Mouse (Mus musculus): ENCODE measurements at regions not wholly inside any gene's neighbourhood (a gene's known extent, or its start where the extent isn't known, plus 50 kb on each side); places are given as distances from the start of the nearest gene placed in this dataset.
"Not testable (repeated sequence)": the region's sequence is repeated elsewhere in the genome, so short reads cannot be mapped to it uniquely, and the experiment has no call there.

- no peak for DNase-seq (ENCODE audit: low spot score in 2 of 2)
Observed at GRCm38 (mm10) chr13:52298362-52298761, 232.7 kb downstream of the Diras2 start.

DNA sequence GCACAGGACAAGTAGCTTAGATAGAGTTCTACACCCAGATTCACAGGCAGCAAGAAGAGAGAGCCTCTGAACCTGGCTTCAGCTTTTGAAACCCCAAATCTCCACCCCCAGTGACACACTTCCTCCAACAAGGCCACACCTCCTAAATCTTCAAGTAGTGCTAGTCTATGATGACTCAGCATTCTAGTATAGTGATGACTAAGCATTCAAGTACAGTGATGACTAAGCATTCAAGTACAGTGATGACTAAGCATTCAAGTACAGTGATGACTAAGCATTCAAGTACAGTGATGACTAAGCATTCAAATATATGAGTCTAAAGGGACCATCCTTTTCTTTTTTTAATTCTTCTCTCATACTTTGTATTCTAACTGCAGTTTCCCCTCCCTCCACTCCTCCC is 225.8 kb downstream of the Diras2 start:
- DNase-seq (ENCODE audit: low spot score in 2 of 2), result not testable (repeated sequence)

DNA sequence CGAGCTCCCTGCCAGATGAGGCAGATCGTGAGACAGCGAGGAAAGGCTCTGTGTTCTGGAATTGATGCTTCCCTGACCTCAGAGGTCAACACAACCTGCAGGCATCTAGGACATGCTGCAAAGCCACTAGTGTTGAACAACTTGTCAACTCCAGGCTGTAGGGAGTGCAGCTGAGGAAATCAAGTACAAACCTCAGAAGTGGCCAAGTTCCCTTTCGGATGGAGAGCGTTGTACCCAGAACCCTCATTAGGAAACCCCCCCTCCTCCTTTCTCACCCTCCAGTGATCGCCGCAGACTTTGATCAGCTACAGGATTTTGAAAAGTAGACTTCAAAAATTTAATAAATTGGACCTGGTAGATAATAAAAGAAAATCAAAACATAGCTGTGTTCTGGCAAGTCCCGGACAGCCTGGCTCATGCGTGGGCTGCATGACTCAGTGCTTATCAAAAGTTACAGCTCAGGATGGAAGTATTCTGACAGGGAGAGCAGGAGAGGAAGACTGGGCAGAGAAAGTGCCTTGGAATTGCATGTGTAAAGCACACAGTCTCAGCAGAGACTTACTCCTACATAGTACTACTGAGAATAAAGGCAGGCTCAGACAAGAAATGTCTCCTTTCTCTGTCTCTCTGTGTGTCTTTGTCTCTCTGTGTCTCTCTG is 224.2 kb downstream of the Diras2 start:
- DNase-seq (ENCODE audit: low spot score in 2 of 2), result peak; percentile 49 to 72

DNA sequence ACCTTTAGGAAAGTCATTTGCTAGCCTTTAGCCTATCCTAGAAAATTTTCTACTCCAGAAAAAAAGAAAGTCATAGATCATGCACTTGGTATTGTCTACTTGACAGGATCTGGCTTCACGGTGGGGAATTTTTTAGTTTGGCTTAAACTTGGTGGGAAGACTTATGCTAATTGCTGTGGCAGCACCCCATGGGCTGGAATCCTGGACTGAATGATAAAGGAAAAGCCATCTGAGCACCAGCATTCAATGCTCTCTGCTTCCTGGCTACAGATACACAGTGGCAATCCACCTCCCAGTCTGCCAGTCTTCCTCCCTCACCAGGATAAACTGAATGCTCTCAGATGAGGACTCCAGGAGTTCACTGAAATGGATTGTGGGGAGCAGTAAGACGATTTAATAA is 220.1 kb downstream of the Diras2 start:
- no peak for DNase-seq (ENCODE audit: low spot score in 2 of 2)

GRCm38 (mm10) chr13:52318276-52318675 is 212.8 kb downstream of the Diras2 start:
- DNase-seq (ENCODE audit: low spot score in 2 of 2), result no peak

DNA sequence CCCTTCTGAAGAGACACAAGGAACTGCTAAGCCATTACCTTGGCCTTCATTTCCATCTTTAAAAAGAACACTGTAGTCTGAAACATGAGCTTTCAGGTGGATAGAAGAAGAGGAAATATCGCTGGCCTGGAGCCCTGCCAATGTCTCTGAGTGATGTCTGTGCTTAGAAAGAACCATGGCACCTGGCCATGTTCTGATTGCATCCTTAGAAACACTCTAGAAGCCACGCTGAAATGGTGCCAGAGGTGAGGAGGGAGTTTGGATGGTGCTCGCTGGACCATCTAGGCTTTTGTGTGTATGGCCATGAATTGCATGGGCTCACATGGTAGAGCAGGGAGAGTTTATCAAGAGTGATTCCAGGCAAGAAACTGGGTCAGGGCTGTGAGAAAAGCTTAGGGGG is 207.4 kb downstream of the Diras2 start:
- DNase-seq (ENCODE audit: low spot score in 2 of 2), result no peak

DNA sequence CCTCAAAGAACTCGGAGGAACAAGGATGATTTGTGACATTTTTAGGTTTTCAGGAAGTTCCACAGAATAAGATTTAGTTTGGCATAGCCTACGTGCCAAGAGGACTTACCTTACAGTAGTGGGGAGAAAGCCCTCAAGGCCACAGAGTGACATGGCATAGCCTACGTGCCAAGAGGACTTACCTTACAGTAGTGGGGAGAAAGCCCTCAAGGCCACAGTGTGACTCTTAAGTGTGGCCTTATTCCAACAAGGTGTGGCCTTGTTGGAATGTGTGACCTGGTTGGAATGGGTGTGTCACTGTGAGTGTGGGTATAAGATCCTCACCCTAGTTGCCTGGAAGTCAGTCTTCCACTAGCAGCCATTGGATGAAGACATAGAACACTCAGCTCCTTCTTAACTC is 206.7 kb downstream of the Diras2 start:
- DNase-seq (ENCODE audit: low spot score in 2 of 2), result not testable (repeated sequence)

GRCm38 (mm10) chr13:52325647-52326046 is 205.4 kb downstream of the Diras2 start:
- not testable (repeated sequence) for DNase-seq (ENCODE audit: low spot score in 2 of 2)

DNA sequence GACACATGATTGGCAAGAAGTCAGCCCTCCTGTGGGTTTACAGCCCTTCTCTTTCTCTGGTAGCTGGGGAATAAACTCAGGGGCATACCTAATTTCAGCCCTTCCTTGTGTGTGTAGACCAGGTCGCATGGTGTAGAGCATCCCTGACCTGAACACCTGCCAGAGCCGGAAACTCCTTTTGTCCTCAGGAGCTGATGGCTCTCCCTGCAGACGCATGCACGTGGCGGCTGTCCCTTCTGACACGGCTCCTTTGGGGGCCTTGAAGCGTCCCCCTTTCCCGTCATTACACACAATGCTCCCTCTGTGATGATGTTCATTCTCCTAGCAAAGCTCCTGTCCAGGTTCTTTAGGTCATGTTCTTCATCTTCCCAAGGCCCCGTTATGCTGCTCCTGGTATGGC is 203.3 kb downstream of the Diras2 start:
- no peak for DNase-seq (ENCODE audit: low spot score in 2 of 2)

GRCm38 (mm10) chr13:52328766-52329165 is 202.3 kb downstream of the Diras2 start:
- peak; percentile 35 to 54 for DNase-seq (ENCODE audit: low spot score in 2 of 2)

DNA sequence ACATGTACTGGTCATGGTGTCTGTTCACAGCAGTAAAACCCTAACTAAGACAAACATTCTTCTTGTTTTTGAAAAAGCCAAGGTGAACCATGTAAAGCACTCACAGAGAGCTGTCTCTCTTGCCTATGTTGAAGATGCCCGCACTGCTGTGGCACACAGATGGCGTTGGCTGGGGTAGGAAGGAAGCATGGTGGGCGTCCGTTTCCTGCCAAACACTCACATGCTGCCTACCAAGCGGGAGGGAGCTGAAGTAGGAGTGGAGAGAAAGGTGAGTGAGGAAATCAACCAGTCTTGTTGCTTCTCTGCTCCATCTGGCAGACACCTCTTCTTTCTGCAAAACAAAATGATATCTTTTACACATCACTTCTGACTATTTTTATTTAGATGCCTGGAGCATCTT is 200.0 kb downstream of the Diras2 start:
- peak; percentile 62 to 75 for DNase-seq (ENCODE audit: low spot score in 2 of 2)

GRCm38 (mm10) chr13:52334962-52335361 is 196.1 kb downstream of the Diras2 start:
- DNase-seq (ENCODE audit: low spot score in 2 of 2), result no peak

- DNase-seq (ENCODE audit: low spot score in 2 of 2), result no peak
Observed at GRCm38 (mm10) chr13:52337936-52338335, 193.1 kb downstream of the Diras2 start.

- DNase-seq (ENCODE audit: low spot score in 2 of 2), result no peak
Observed at GRCm38 (mm10) chr13:52339156-52339555, 191.9 kb downstream of the Diras2 start.

- no peak for DNase-seq (ENCODE audit: low spot score in 2 of 2)
Observed at GRCm38 (mm10) chr13:52341981-52342380, 189.1 kb downstream of the Diras2 start.

DNA sequence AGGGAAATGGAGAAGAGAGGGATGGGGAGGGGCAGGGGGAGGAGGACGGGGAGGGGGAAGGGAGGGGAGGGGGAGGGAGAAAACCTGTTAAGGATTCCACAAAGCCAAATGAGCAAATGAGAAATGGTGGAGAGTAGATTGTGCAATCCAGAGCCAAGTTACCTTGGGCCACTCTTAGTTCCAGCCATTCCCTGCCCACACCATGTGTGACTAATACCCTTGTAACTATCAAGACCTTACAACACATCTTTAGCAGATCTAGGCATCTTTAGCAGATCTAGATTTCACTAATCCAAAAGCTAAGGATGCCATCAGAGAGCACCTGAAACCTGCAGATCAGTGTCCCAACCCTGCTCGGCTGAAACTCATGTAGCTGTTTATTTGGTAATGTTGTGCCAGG is 186.7 kb downstream of the Diras2 start:
- DNase-seq (ENCODE audit: low spot score in 2 of 2), result no peak

GRCm38 (mm10) chr13:52344853-52345252 is 186.2 kb downstream of the Diras2 start:
- DNase-seq (ENCODE audit: low spot score in 2 of 2), result no peak

DNA sequence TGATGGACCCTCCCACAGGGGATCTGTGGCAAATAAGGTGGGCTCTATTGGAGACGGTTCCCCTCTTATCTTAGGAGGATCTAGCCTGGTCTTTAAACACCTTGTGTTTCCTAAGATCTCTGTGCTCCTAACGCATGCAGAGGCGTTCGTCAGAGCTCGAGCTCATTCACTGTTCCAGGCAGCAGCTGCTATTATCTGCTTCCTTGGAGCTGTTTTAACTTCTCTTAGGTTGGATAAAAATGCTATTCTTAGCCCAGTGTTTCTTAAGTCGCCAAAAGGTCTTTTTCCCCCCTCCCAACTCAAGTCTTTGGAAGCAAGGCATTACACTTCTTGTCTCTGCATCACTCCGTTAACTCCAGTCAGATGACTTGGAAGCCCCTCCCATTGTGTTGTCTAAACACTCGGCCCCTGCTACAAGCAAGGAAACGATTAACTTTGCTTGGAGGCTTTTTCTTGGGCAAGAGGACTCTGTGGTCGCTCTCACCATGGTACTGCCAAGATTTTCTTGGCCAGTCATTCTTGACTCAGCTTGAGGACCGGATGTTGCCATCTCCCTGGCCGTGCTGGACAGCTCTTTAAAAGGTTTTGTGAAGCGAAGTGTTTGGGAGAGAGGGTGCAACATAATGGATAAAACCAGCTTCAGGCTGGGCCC is 185.6 kb downstream of the Diras2 start:
- DNase-seq (ENCODE audit: low spot score in 2 of 2), result peak in 1 of 2 experiments; percentile 37

GRCm38 (mm10) chr13:52346027-52346375 is 185.1 kb downstream of the Diras2 start:
- no peak for DNase-seq (ENCODE audit: low spot score in 2 of 2)

DNA sequence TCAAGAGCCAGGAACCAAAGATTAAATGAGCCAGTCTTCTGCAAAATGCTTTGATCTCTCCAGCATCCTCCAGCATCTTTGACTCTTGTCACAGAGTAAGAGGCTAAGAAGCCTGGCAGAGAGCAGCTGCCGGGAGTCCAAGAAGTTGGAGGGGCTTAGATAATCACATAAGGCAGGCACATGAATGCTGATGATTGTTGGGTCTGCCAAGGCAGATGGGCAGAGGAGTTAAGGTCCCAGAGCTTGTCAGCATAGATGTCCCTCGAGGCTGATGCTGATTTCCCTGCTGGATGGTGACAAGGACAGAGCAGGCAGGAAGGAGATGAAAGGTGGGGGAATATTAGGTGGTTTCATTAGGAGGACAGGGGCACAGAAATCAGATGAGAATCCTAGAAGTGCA is 183.4 kb downstream of the Diras2 start:
- no peak for DNase-seq (ENCODE audit: low spot score in 2 of 2)

DNA sequence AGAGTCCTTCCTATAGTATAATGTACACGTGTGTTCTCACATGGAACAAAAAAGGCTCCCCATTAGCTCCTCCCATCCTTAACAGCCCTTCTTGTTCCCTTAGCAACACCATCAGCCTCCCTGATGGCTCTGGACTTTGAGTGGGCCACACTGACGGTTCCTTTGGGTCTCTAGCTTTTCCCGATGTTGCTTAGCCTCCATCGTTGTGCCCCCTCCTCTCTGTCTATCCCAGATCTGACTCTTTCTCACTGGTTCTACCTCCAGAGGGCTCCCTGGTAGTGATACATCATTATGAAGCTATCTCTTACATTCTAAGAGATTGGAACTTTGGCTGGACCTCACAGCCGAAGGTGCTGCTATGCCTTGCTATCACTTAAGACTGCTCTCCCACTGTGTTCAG is 181.5 kb downstream of the Diras2 start:
- no peak for DNase-seq (ENCODE audit: low spot score in 2 of 2)

DNA sequence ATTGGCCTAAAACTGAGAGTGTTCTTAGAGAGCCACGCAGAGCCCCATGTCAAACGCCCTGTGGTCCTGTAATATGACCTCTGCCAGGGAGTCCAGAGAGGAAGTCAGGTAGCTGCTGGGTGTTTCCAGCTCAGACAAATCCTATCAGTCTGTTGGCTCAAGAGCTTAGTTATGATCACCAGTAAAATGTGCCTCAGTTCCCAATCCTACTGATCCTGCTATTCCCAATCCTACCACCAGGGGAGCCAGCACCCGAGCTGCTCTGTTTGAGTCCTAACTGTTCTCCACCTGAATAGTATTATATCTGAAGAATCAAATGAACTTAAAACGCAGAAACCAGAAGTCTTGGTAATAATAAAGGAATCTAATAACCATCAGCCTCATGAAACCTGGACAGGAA is 178.5 kb downstream of the Diras2 start:
- peak in 1 of 2 experiments; percentile 44 for DNase-seq (ENCODE audit: low spot score in 2 of 2)

DNA sequence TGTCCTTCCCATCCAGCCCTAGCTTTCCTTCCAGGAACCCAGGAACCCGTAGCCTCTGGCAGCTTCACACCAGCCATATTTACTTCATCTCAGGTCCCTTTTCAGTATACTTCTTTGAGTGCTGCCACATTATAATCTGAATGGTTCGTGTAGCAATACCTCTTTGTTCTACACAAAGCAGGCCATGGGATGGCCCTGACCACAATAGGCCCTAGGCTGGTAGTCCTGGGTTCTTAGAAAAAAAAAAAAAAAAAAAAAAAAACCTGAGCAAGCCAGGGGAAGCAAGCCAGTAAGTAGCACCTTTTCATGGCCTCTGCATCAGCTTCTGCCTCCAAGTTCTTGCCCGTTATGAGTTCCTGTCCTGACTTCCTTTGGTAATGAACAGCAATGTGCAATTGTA is 177.6 kb downstream of the Diras2 start:
- DNase-seq (ENCODE audit: low spot score in 2 of 2), result no peak

Measured in layer of hippocampus, adult 18-20 months (tissue).